9 mouse cellular contexts compared by ENCODE assay signal in genomic region chr1:63367697-63368376, GRCm38 (mm10).
A peak's percentile ranks its signal among the peaks of the same experiment; 100 is the strongest.
DNase-seq lines count a peak whose midpoint lies in the region; ATAC-seq lines count a peak whose summit lies in the region.
"Had no signal": no experiment of that assay in that cellular context is flagged by ENCODE, and none has a peak within 500 bp of the region (broad histone marks: within the 10 kb centered on the region; RNA-seq: fewer than 3 reads in every experiment).

No protein-coding gene starts in this region.

- no peaks in the 10 kb centered on the region for H3K27me3 ChIP-seq in neural tube, embryonic 14.5 days (ENCODE audit: control insufficient read depth, insufficient read depth, low read length)
- H3K27me3 ChIP-seq in heart, embryonic 12.5 days (replicated peaks): no peaks in the 10 kb centered on the region
- H3K27me3 ChIP-seq: limb, embryonic 13.5 days had no signal

- no peaks in the 10 kb centered on the region for H3K36me3 ChIP-seq in neural tube, embryonic 14.5 days (ENCODE audit: control insufficient read depth, insufficient read depth, low read length)
- H3K36me3 ChIP-seq in heart, embryonic 12.5 days: no peaks in the 10 kb centered on the region
- H3K36me3 ChIP-seq: limb, embryonic 13.5 days had no signal

- ATAC-seq in neural tube, embryonic 14.5 days (ENCODE audit: low read depth): peak; percentile 97
- ATAC-seq in heart, embryonic 12.5 days (ENCODE audit: insufficient number of reproducible peaks, low FRiP score): no peak

- DNase-seq in embryo, embryonic 11.5 days (ENCODE audit: low read depth, low spot score): peak; percentile 66
- DNase-seq in forelimb bud, embryonic 11.5 days (ENCODE audit: low read depth, low spot score): peak; percentile 70
- peak; percentile 38 to 44 for DNase-seq in layer of hippocampus, postnatal 36 days
- no peak for DNase-seq in cerebellum, adult 18-20 months
- no peak for DNase-seq in thymus, postnatal 25 days
- no peak for DNase-seq in lung, postnatal 10 days

- H3K4me1 ChIP-seq in neural tube, embryonic 14.5 days (ENCODE audit: control insufficient read depth, insufficient read depth, low read length): no peaks in the 10 kb centered on the region; the same call in 1 of the 2 replicates
- no peaks in the 10 kb centered on the region for H3K4me1 ChIP-seq in heart, embryonic 12.5 days (replicated peaks)

- no peak overlapping the region for H3K9ac ChIP-seq in neural tube, embryonic 14.5 days (replicated peaks; ENCODE audit: low read depth, low read length)
- no peak overlapping the region for H3K9ac ChIP-seq in heart, embryonic 12.5 days
- H3K9ac ChIP-seq: limb, embryonic 13.5 days had no signal

- H3K9me3 ChIP-seq in neural tube, embryonic 14.5 days (ENCODE audit: control insufficient read depth, low read length): no peaks in the 10 kb centered on the region
- no peaks in the 10 kb centered on the region for H3K9me3 ChIP-seq in heart, embryonic 12.5 days (replicated peaks)

- H3K27ac ChIP-seq in neural tube, embryonic 14.5 days (ENCODE audit: low read depth, low read length): peak overlapping the region; percentile 73
- H3K27ac ChIP-seq in heart, embryonic 12.5 days (ENCODE audit: poor library complexity, severe bottlenecking): no peak overlapping the region
- H3K27ac ChIP-seq: limb, embryonic 13.5 days had no signal

- H3K4me3 ChIP-seq in neural tube, embryonic 14.5 days (ENCODE audit: low read depth, low read length): no peak overlapping the region
- no peak overlapping the region for H3K4me3 ChIP-seq in heart, embryonic 12.5 days
- H3K4me3 ChIP-seq: limb, embryonic 13.5 days had no signal

- 4% methylated on average over 5 of the region's 5 CpGs for WGBS in neural tube, embryonic 14.5 days
- 63% methylated on average over 5 of the region's 5 CpGs for WGBS in heart, embryonic 12.5 days

- no peak overlapping the region for H3K4me2 ChIP-seq in neural tube, embryonic 14.5 days (ENCODE audit: low read depth, low read length)
- H3K4me2 ChIP-seq in heart, embryonic 12.5 days: no peak overlapping the region
- H3K4me2 ChIP-seq: limb, embryonic 13.5 days had no signal

Comparison
In these comparisons a context has a peak if more than half of its experiments do, and no peak if none do; other contexts are left out.
1. DNase-seq: peak in embryo, embryonic 11.5 days (single experiment), forelimb bud, embryonic 11.5 days (single experiment) and layer of hippocampus, postnatal 36 days (2 of 2); none in cerebellum, adult 18-20 months (0 of 2), thymus, postnatal 25 days (single experiment) and lung, postnatal 10 days (single experiment).